Mouse (Mus musculus) cerebellum, adult 2 months (tissue): Measurements from ENCODE around the gene Nap1l1.

Source experiments
- CTCF ChIP-seq: fragments of 200-500 bp; IDR thresholded peaks from 2 replicates; pipeline ENCODE4 v1.5.1; 2011; ENCODE audit warnings: low read depth, mild to moderate bottlenecking, control low read depth, low read length, moderate library complexity, borderline replicate concordance; ENCODE audit not compliant: insufficient read depth
- POLR2A ChIP-seq: fragments of 200-500 bp; IDR thresholded peaks from 2 replicates; pipeline ENCODE4 v1.6.1; 2011; ENCODE audit warnings: low read length, control low read depth, borderline replicate concordance; ENCODE audit not compliant: insufficient read depth

GRCm38 (mm10) chr10:111539724-111540324 is 66.8 kb downstream of the Nap1l1 start:
- TF ChIP-seq CTCF, result no peak
- TF ChIP-seq POLR2A, result no peak
